Mouse (Mus musculus) embryonic fibroblast, embryonic 13.5 days (primary cell): ENCODE measurements around the gene Mtor.

Experiments used
- CTCF ChIP-seq: IDR thresholded peaks from 2 replicates; pipeline ENCODE4 v1.5.1; 2011; ENCODE audit warnings: mild to moderate bottlenecking, control low read depth, low read length, moderate library complexity, borderline replicate concordance; ENCODE audit not compliant: insufficient read depth
- POLR2A ChIP-seq: IDR thresholded peaks from 2 replicates; pipeline ENCODE4 v1.6.1; 2011; ENCODE audit warnings: low read depth, mild to moderate bottlenecking, control low read depth, low read length, moderate library complexity

- TF ChIP-seq CTCF (no peak), POLR2A (no peak)
Measured at GRCm38 (mm10) chr4:148448853-148449245, 438 bp downstream of the Mtor start.
